Mouse (Mus musculus): ENCODE measurements around the gene Spire2. TPM values are rescaled to one million over a fixed set of nuclear protein-coding genes. Genes with fewer than 3 reads are reported as not detected.
"Not testable (repeated sequence)": the region's sequence is repeated elsewhere in the genome, so short reads cannot be mapped to it uniquely, and the experiment has no call there.

Gene Spire2
- polyA plus RNA-seq (2016; fragmentation: Nextera tagmentation; extraction: Ambion mirVana): 1.4 and 1.8 TPM in 2 replicates

GRCm38 (mm10) chr8:123332262-123333090 is at the start of gene Spire2:
TSS of gene Spire2 (plus strand) at chr8:123332713.
- H3K27ac ChIP-seq: no peak within 1 kb of the TSS
- peak; percentile 82 for ATAC-seq (ENCODE audit: insufficient number of reproducible peaks, insufficient read depth, low FRiP score, low TSS enrichment, low read depth)
- WGBS: under 1% methylated on average over 77 of the region's 85 CpGs

GRCm38 (mm10) chr8:123282994-123283393 is 49.5 kb upstream of the Spire2 start:
- not testable (repeated sequence) for ATAC-seq (ENCODE audit: insufficient number of reproducible peaks, insufficient read depth, low FRiP score, low TSS enrichment, low read depth); H3K4me3 ChIP-seq (replicated peaks); H3K9ac ChIP-seq (replicated peaks); H3K4me1 ChIP-seq (replicated peaks); H3K27ac ChIP-seq; H3K9me3 ChIP-seq; H3K27me3 ChIP-seq; H3K4me2 ChIP-seq
- 93% methylated on average over 5 of the region's 6 CpGs for WGBS
- peaks cover 53% of the 10 kb centered on the region for H3K36me3 ChIP-seq

More at GRCm38 (mm10) chr8:123332262-123333090, at the start of gene Spire2:
- H3K4me3 ChIP-seq (replicated peaks): peak within 1 kb of the TSS; percentile 59
- H3K9me3 ChIP-seq: no peaks in the 10 kb centered on the region
- H3K4me2 ChIP-seq: peak within 1 kb of the TSS; percentile 91
- peaks cover 7% of the 10 kb centered on the region; the same call in 1 of the 2 replicates for H3K4me1 ChIP-seq (replicated peaks)
- H3K9ac ChIP-seq (replicated peaks): peak within 1 kb of the TSS; percentile 46
- H3K27me3 ChIP-seq: peaks cover 52% of the 10 kb centered on the region
- H3K36me3 ChIP-seq: no peaks in the 10 kb centered on the region

- Histone ChIP-seq H3K4me1 (replicated peaks) (no peaks in the 10 kb centered on the region), H3K27ac (no peak overlapping the region), H3K36me3 (peaks cover 57% of the 10 kb centered on the region), H3K4me2 (no peak overlapping the region), H3K9me3 (no peaks in the 10 kb centered on the region), H3K27me3 (no peaks in the 10 kb centered on the region), H3K4me3 (replicated peaks) (no peak overlapping the region), H3K9ac (replicated peaks) (no peak overlapping the region)
- ATAC-seq (ENCODE audit: insufficient number of reproducible peaks, insufficient read depth, low FRiP score, low TSS enrichment, low read depth): no peak
- 92% methylated on average over 7 of the region's 7 CpGs for WGBS
Observed at GRCm38 (mm10) chr8:123283991-123284390, 48.5 kb upstream of the Spire2 start.

GRCm38 (mm10) chr8:123284493-123284892 is 48.0 kb upstream of the Spire2 start:
- peaks cover 62% of the 10 kb centered on the region for H3K36me3 ChIP-seq
- no peak overlapping the region for H3K4me2 ChIP-seq
- H3K9me3 ChIP-seq: no peaks in the 10 kb centered on the region
- 92% methylated on average over 5 of the region's 5 CpGs for WGBS
- ATAC-seq (ENCODE audit: insufficient number of reproducible peaks, insufficient read depth, low FRiP score, low TSS enrichment, low read depth): no peak
- H3K9ac ChIP-seq (replicated peaks): no peak overlapping the region
- no peak overlapping the region for H3K4me3 ChIP-seq (replicated peaks)
- H3K27ac ChIP-seq: no peak overlapping the region
- H3K4me1 ChIP-seq (replicated peaks): no peaks in the 10 kb centered on the region
- H3K27me3 ChIP-seq: no peaks in the 10 kb centered on the region

GRCm38 (mm10) chr8:123287362-123287761 is 45.2 kb upstream of the Spire2 start:
- no peak for ATAC-seq (ENCODE audit: insufficient number of reproducible peaks, insufficient read depth, low FRiP score, low TSS enrichment, low read depth)
- H3K36me3 ChIP-seq: peaks cover 60% of the 10 kb centered on the region
- H3K9ac ChIP-seq (replicated peaks): no peak overlapping the region
- H3K4me1 ChIP-seq (replicated peaks): no peaks in the 10 kb centered on the region
- WGBS: 93% methylated on average over 17 of the region's 17 CpGs
- H3K27me3 ChIP-seq: no peaks in the 10 kb centered on the region
- H3K27ac ChIP-seq: no peak overlapping the region
- no peak overlapping the region for H3K4me2 ChIP-seq
- H3K9me3 ChIP-seq: no peaks in the 10 kb centered on the region
- H3K4me3 ChIP-seq (replicated peaks): no peak overlapping the region

GRCm38 (mm10) chr8:123290166-123290565 is 42.3 kb upstream of the Spire2 start:
- Histone ChIP-seq H3K4me1 (replicated peaks) (no peaks in the 10 kb centered on the region), H3K9ac (replicated peaks) (no peak overlapping the region), H3K9me3 (no peaks in the 10 kb centered on the region), H3K27ac (no peak overlapping the region), H3K36me3 (peaks cover 80% of the 10 kb centered on the region), H3K27me3 (no peaks in the 10 kb centered on the region), H3K4me2 (no peak overlapping the region), H3K4me3 (replicated peaks) (no peak overlapping the region)
- no peak for ATAC-seq (ENCODE audit: insufficient number of reproducible peaks, insufficient read depth, low FRiP score, low TSS enrichment, low read depth)
- 91% methylated on average over 4 of the region's 4 CpGs for WGBS

GRCm38 (mm10) chr8:123290679-123291078 is 41.8 kb upstream of the Spire2 start:
- ATAC-seq (ENCODE audit: insufficient number of reproducible peaks, insufficient read depth, low FRiP score, low TSS enrichment, low read depth): no peak
- Histone ChIP-seq H3K9me3 (no peaks in the 10 kb centered on the region), H3K27ac (no peak overlapping the region), H3K4me1 (replicated peaks) (no peaks in the 10 kb centered on the region), H3K4me3 (replicated peaks) (no peak overlapping the region), H3K36me3 (peaks cover 84% of the 10 kb centered on the region), H3K27me3 (no peaks in the 10 kb centered on the region), H3K4me2 (no peak overlapping the region), H3K9ac (replicated peaks) (no peak overlapping the region)
- WGBS: 93% methylated on average over 8 of the region's 8 CpGs

- no peak overlapping the region for H3K4me3 ChIP-seq (replicated peaks)
- H3K27ac ChIP-seq: no peak overlapping the region
- H3K4me2 ChIP-seq: no peak overlapping the region
- H3K27me3 ChIP-seq: no peaks in the 10 kb centered on the region
- no peaks in the 10 kb centered on the region for H3K9me3 ChIP-seq
- no peak overlapping the region for H3K9ac ChIP-seq (replicated peaks)
- H3K36me3 ChIP-seq: peaks cover 84% of the 10 kb centered on the region
- no peak for ATAC-seq (ENCODE audit: insufficient number of reproducible peaks, insufficient read depth, low FRiP score, low TSS enrichment, low read depth)
- WGBS: 85% methylated on average over 8 of the region's 8 CpGs
- no peaks in the 10 kb centered on the region for H3K4me1 ChIP-seq (replicated peaks)
Observed at GRCm38 (mm10) chr8:123291716-123292115, 40.8 kb upstream of the Spire2 start.

GRCm38 (mm10) chr8:123292281-123292680 is 40.2 kb upstream of the Spire2 start:
- no peak overlapping the region for H3K4me2 ChIP-seq
- no peak overlapping the region for H3K27ac ChIP-seq
- H3K4me3 ChIP-seq (replicated peaks): no peak overlapping the region
- peaks cover 84% of the 10 kb centered on the region for H3K36me3 ChIP-seq
- WGBS: 85% methylated on average over 3 of the region's 3 CpGs
- H3K27me3 ChIP-seq: no peaks in the 10 kb centered on the region
- H3K9me3 ChIP-seq: no peaks in the 10 kb centered on the region
- H3K4me1 ChIP-seq (replicated peaks): no peaks in the 10 kb centered on the region
- no peak overlapping the region for H3K9ac ChIP-seq (replicated peaks)
- ATAC-seq (ENCODE audit: insufficient number of reproducible peaks, insufficient read depth, low FRiP score, low TSS enrichment, low read depth): no peak

GRCm38 (mm10) chr8:123292785-123293184 is 39.7 kb upstream of the Spire2 start:
- H3K9ac ChIP-seq (replicated peaks): no peak overlapping the region
- no peak for ATAC-seq (ENCODE audit: insufficient number of reproducible peaks, insufficient read depth, low FRiP score, low TSS enrichment, low read depth)
- no peak overlapping the region for H3K4me2 ChIP-seq
- no peak overlapping the region for H3K27ac ChIP-seq
- H3K27me3 ChIP-seq: no peaks in the 10 kb centered on the region
- H3K9me3 ChIP-seq: no peaks in the 10 kb centered on the region
- WGBS: 83% methylated on average over 2 of the region's 2 CpGs
- no peaks in the 10 kb centered on the region for H3K4me1 ChIP-seq (replicated peaks)
- peaks cover 83% of the 10 kb centered on the region for H3K36me3 ChIP-seq
- no peak overlapping the region for H3K4me3 ChIP-seq (replicated peaks)

- no peak for ATAC-seq (ENCODE audit: insufficient number of reproducible peaks, insufficient read depth, low FRiP score, low TSS enrichment, low read depth)
- H3K4me1 ChIP-seq (replicated peaks): no peaks in the 10 kb centered on the region
- no peaks in the 10 kb centered on the region for H3K27me3 ChIP-seq
- H3K27ac ChIP-seq: no peak overlapping the region
- H3K4me2 ChIP-seq: no peak overlapping the region
- 93% methylated on average over 11 of the region's 11 CpGs for WGBS
- no peak overlapping the region for H3K4me3 ChIP-seq (replicated peaks)
- no peaks in the 10 kb centered on the region for H3K9me3 ChIP-seq
- peaks cover 62% of the 10 kb centered on the region for H3K36me3 ChIP-seq
- no peak overlapping the region for H3K9ac ChIP-seq (replicated peaks)
Observed at GRCm38 (mm10) chr8:123298301-123298700, 34.2 kb upstream of the Spire2 start.

- Histone ChIP-seq H3K27ac (no peak overlapping the region), H3K9me3 (no peaks in the 10 kb centered on the region), H3K4me1 (replicated peaks) (no peaks in the 10 kb centered on the region), H3K36me3 (peaks cover 42% of the 10 kb centered on the region), H3K9ac (replicated peaks) (no peak overlapping the region), H3K4me3 (replicated peaks) (no peak overlapping the region), H3K4me2 (no peak overlapping the region), H3K27me3 (no peaks in the 10 kb centered on the region)
- WGBS: 70% methylated on average over 4 of the region's 4 CpGs
- no peak for ATAC-seq (ENCODE audit: insufficient number of reproducible peaks, insufficient read depth, low FRiP score, low TSS enrichment, low read depth)
Observed at GRCm38 (mm10) chr8:123308738-123309137, 23.8 kb upstream of the Spire2 start.
